Mouse (Mus musculus): ENCODE measurements around the gene Rftn1. TPM values are rescaled to one million over a fixed set of nuclear protein-coding genes. Genes with fewer than 3 reads are reported as not detected.
A peak's percentile ranks its signal among the peaks of the same experiment; 100 is the strongest.

Rftn1 gene
- total RNA-seq, 1 experiment, result 5.0 TPM

DNA sequence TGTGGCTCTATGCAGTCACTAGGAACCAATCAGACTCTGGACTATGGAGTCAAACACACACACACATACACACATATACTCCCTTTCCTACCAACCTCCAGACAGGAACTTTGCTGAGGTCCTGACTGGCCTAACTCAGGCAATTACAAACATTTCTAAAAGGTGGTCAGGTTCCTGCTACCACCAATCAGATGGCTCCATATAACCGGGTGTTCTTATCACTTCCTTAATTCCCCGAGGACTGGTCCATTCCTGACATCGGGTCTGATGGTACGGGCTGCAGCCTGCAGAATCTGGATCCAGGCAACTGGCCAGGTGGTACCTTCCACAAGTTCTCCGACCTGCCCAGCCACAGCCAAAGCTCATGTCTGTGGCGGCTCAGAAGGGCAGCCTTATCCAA lies 226.0 kb downstream of the Rftn1 start:
- Histone ChIP-seq H3K9ac (ENCODE audit: insufficient read depth, low read depth, low read length, poor library complexity, severe bottlenecking) (no peak overlapping the region), H3K27ac (ENCODE audit: insufficient read depth, low read depth, low read length, poor library complexity, severe bottlenecking) (no peak overlapping the region), H3K9me3 (ENCODE audit: control insufficient read depth, insufficient read depth, low read depth, low read length) (no peaks in the 10 kb centered on the region), H3K4me3 (ENCODE audit: insufficient read depth in 1 of 2, low read depth in 1 of 2, low read length in 2 of 2, poor library complexity in 1 of 2, severe bottlenecking in 1 of 2) (no peak overlapping the region), H3K4me1 (ENCODE audit: control insufficient read depth in 2 of 2, insufficient read depth in 2 of 2, low read length in 2 of 2, poor library complexity in 1 of 2) (peaks cover 0 to 1% of the 10 kb centered on the region in 2 experiments; a peak in 1 of 4 replicates), H3K36me3 (ENCODE audit: control insufficient read depth, insufficient read depth, low read length, poor library complexity, severe bottlenecking) (no peaks in the 10 kb centered on the region)
- in situ Hi-C loops (cut with MboI; ENCODE audit: low sequenced_read_pairs in 2 of 2, unreplicated experiment in 2 of 2), result loop anchor here (25.0 kb wide), 2 partner anchors 248 to 823 kb away; no protein-coding TSS in a partner anchor
- TF ChIP-seq CHD2 (IDR thresholded peaks at IDR 0.05; ENCODE audit: low read depth, low read length), result no peak
- no peak for TF ChIP-seq HCFC1 (IDR thresholded peaks at IDR 0.05; ENCODE audit: borderline replicate concordance, insufficient read depth, low read length)
- TF ChIP-seq ZC3H11A (IDR thresholded peaks at IDR 0.05; ENCODE audit: borderline replicate concordance, low read depth, low read length), result no peak
- TF ChIP-seq ZNF384 (IDR thresholded peaks at IDR 0.05; ENCODE audit: low read depth, low read length), result no peak
- DNase-seq (ENCODE audit: low read depth, low spot score), result no peak

DNA sequence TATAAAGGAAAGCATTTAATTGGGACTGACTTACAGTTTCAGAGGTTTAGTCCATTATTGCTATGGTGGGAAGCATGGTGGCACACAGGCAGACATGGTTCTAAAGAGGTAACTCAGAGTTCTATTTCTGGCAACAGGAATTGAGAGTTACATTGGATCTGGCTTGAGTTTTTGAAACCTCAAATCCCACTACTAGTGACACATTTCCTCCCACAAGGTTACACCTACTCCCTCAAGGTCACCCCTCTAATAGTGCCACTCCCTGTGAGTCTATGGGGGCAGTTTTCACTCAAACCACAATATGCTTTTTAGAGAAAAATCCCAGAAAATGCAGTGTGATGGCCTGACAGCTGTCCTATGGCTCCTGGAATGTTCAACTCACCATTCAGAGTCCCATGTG lies 231.5 kb downstream of the Rftn1 start:
- no peak for DNase-seq (ENCODE audit: low read depth, low spot score)
- in situ Hi-C loops (cut with MboI; ENCODE audit: low sequenced_read_pairs in 2 of 2, unreplicated experiment in 2 of 2), result loop anchor here (25.0 kb wide), 2 partner anchors 253 to 828 kb away; no protein-coding TSS in a partner anchor
- TF ChIP-seq ZC3H11A (IDR thresholded peaks at IDR 0.05; ENCODE audit: borderline replicate concordance, low read depth, low read length), result no peak
- no peak for TF ChIP-seq MAFK (IDR thresholded peaks at IDR 0.05; ENCODE audit: insufficient read depth, low read depth, low read length)
- no peak for TF ChIP-seq ZNF384 (IDR thresholded peaks at IDR 0.05; ENCODE audit: low read depth, low read length)
- no peak for TF ChIP-seq CHD2 (IDR thresholded peaks at IDR 0.05; ENCODE audit: low read depth, low read length)
- no peak for TF ChIP-seq HCFC1 (IDR thresholded peaks at IDR 0.05; ENCODE audit: borderline replicate concordance, insufficient read depth, low read length)
- Histone ChIP-seq H3K9me3 (ENCODE audit: control insufficient read depth, insufficient read depth, low read depth, low read length) (no peaks in the 10 kb centered on the region), H3K27ac (ENCODE audit: insufficient read depth, low read depth, low read length, poor library complexity, severe bottlenecking) (no peak overlapping the region), H3K9ac (ENCODE audit: insufficient read depth, low read depth, low read length, poor library complexity, severe bottlenecking) (no peak overlapping the region), H3K4me3 (ENCODE audit: insufficient read depth in 1 of 2, low read depth in 1 of 2, low read length in 2 of 2, poor library complexity in 1 of 2, severe bottlenecking in 1 of 2) (no peak overlapping the region), H3K4me1 (ENCODE audit: control insufficient read depth in 2 of 2, insufficient read depth in 2 of 2, low read length in 2 of 2, poor library complexity in 1 of 2) (no peaks in the 10 kb centered on the region), H3K36me3 (ENCODE audit: control insufficient read depth, insufficient read depth, low read length, poor library complexity, severe bottlenecking) (no peaks in the 10 kb centered on the region)

DNA sequence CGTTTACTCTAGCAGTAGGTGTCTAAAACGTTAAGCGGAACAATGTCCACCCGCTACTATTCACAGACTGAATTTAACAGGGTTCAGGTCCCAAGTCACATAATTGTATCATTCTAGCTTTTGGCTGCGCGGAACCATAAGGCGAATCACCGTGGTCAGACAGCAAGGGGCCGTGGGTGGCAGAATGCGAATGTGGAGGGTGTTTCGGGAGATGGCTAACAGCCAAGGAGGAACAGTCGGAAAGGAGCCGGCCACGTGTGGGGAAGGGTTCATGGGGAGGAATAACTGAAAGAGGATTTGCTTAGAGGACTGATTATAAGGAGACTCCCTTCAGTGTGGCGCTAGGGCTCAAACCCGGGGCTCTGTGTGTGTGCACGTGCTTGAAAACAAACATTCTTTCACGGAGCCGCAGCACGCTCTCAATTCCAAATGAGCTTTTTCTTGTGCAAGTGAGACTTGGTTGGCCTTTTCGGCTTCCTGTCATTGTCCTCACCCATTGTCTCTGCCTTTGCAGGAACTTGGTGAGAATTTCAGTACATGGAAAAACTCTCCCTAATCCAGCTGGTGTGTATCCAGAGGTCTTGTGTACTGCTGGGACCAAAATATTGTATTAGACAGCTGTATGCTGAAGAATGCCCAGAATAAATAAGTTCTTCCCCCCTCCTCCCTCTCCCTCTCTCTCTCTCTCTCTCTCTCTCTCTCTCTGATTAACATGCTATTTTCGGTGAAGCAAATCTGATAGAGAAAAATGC lies 238.4 kb downstream of the Rftn1 start:
- Histone ChIP-seq H3K9ac (ENCODE audit: insufficient read depth, low read depth, low read length, poor library complexity, severe bottlenecking) (peak overlapping the region; percentile 31; the same call in 1 of the 2 replicates), H3K4me1 (ENCODE audit: control insufficient read depth in 2 of 2, insufficient read depth in 2 of 2, low read length in 2 of 2, poor library complexity in 1 of 2) (peaks cover 0 to 2% of the 10 kb centered on the region in 2 experiments; a peak in 1 of 4 replicates), H3K9me3 (ENCODE audit: control insufficient read depth, insufficient read depth, low read depth, low read length) (no peaks in the 10 kb centered on the region), H3K27ac (ENCODE audit: insufficient read depth, low read depth, low read length, poor library complexity, severe bottlenecking) (no peak overlapping the region), H3K4me3 (ENCODE audit: insufficient read depth in 1 of 2, low read depth in 1 of 2, low read length in 2 of 2, poor library complexity in 1 of 2, severe bottlenecking in 1 of 2) (no peak overlapping the region), H3K36me3 (ENCODE audit: control insufficient read depth, insufficient read depth, low read length, poor library complexity, severe bottlenecking) (no peaks in the 10 kb centered on the region)
- no peak for DNase-seq (ENCODE audit: low read depth, low spot score)
- in situ Hi-C loops (cut with MboI; ENCODE audit: low sequenced_read_pairs in 2 of 2, unreplicated experiment in 2 of 2), result loop anchor here (25.0 kb wide), 2 partner anchors 260 to 835 kb away; no protein-coding TSS in a partner anchor
- TF ChIP-seq ZNF384 (IDR thresholded peaks at IDR 0.05; ENCODE audit: low read depth, low read length), result no peak
- no peak for TF ChIP-seq CHD2 (IDR thresholded peaks at IDR 0.05; ENCODE audit: low read depth, low read length)
- TF ChIP-seq ZC3H11A (IDR thresholded peaks at IDR 0.05; ENCODE audit: borderline replicate concordance, low read depth, low read length), result no peak
- TF ChIP-seq MAFK (IDR thresholded peaks at IDR 0.05; ENCODE audit: insufficient read depth, low read depth, low read length), result no peak
- no peak for TF ChIP-seq HCFC1 (IDR thresholded peaks at IDR 0.05; ENCODE audit: borderline replicate concordance, insufficient read depth, low read length)

DNA sequence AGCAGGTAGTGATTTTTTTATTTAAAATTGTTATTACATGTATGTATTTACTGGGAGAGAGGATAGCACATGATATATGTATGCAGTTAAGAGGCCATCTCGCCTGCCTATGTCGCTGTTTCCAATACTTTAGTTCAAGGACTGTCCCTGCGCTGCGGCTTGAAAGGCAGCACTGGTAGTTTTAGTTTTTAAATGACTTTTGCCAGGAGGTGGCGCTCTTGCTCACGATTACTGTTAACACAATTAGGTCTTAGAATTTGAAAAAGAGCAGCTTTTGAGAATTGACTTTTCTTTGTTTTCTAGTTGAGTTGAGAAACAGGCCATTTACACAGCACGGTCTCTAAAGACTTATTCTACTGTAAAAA lies 239.0 kb downstream of the Rftn1 start:
- no peaks in the 10 kb centered on the region for H3K9me3 ChIP-seq (ENCODE audit: control insufficient read depth, insufficient read depth, low read depth, low read length)
- H3K9ac ChIP-seq (ENCODE audit: insufficient read depth, low read depth, low read length, poor library complexity, severe bottlenecking), result no peak overlapping the region
- peak; percentile 69 for DNase-seq (ENCODE audit: low read depth, low spot score)
- no peak overlapping the region for H3K27ac ChIP-seq (ENCODE audit: insufficient read depth, low read depth, low read length, poor library complexity, severe bottlenecking)
- H3K4me1 ChIP-seq (ENCODE audit: control insufficient read depth in 2 of 2, insufficient read depth in 2 of 2, low read length in 2 of 2, poor library complexity in 1 of 2), result peaks cover 0 to 2% of the 10 kb centered on the region in 2 experiments; a peak in 1 of 4 replicates
- no peak overlapping the region for H3K4me3 ChIP-seq (ENCODE audit: insufficient read depth in 1 of 2, low read depth in 1 of 2, low read length in 2 of 2, poor library complexity in 1 of 2, severe bottlenecking in 1 of 2)
- no peak for TF ChIP-seq ZNF384 (IDR thresholded peaks at IDR 0.05; ENCODE audit: low read depth, low read length)
- TF ChIP-seq MAFK (IDR thresholded peaks at IDR 0.05; ENCODE audit: insufficient read depth, low read depth, low read length), result no peak
- no peak for TF ChIP-seq ZC3H11A (IDR thresholded peaks at IDR 0.05; ENCODE audit: borderline replicate concordance, low read depth, low read length)
- TF ChIP-seq CHD2 (IDR thresholded peaks at IDR 0.05; ENCODE audit: low read depth, low read length), result no peak
- TF ChIP-seq HCFC1 (IDR thresholded peaks at IDR 0.05; ENCODE audit: borderline replicate concordance, insufficient read depth, low read length), result no peak
- in situ Hi-C loops (cut with MboI; ENCODE audit: low sequenced_read_pairs in 2 of 2, unreplicated experiment in 2 of 2), result loop anchor here (25.0 kb wide), 2 partner anchors 261 to 836 kb away; no protein-coding TSS in a partner anchor
- H3K36me3 ChIP-seq (ENCODE audit: control insufficient read depth, insufficient read depth, low read length, poor library complexity, severe bottlenecking), result no peaks in the 10 kb centered on the region
